Mouse (Mus musculus) heart, embryonic 11.5 days (tissue): ENCODE results near the gene Prrt1. TPM values are rescaled to one million over a fixed set of nuclear protein-coding genes. Genes with fewer than 3 reads are reported as not detected.

Source experiments
- ATAC-seq: fragments of 200-750 bp; cut with Nextera tagmentation; replicated peaks from 2 replicates; pipeline ENCODE4 v1.8.0; 2017; ENCODE audit warnings: moderate library complexity; ENCODE audit not compliant: insufficient number of reproducible peaks, low FRiP score, low TSS enrichment
- H3K27ac ChIP-seq: fragments of 300-500 bp; sonication (generic); 2 replicates; pipeline ENCODE4 v1.5.1; 2014; ENCODE audit warnings: mild to moderate bottlenecking, low read depth, low read length
- H3K27me3 ChIP-seq: fragments of 300-500 bp; sonication (generic); 2 replicates; pipeline ENCODE4 v1.6.1; 2014; ENCODE audit warnings: mild to moderate bottlenecking, low read length, mixed read lengths; ENCODE audit not compliant: control insufficient read depth, insufficient read depth
- H3K36me3 ChIP-seq: fragments of 300-500 bp; sonication (generic); 2 replicates; pipeline ENCODE4 v1.6.1; 2014; ENCODE audit warnings: mild to moderate bottlenecking, low read length, moderate library complexity, mixed read lengths; ENCODE audit not compliant: control insufficient read depth, insufficient read depth
- H3K4me1 ChIP-seq: fragments of 300-500 bp; sonication (generic); 2 replicates; pipeline ENCODE4 v1.6.1; 2014; ENCODE audit warnings: low read length; ENCODE audit not compliant: control insufficient read depth, insufficient read depth
- H3K4me2 ChIP-seq: fragments of 300-500 bp; sonication (generic); 2 replicates; pipeline ENCODE4 v1.6.1; 2014; ENCODE audit warnings: mild to moderate bottlenecking, moderate library complexity
- H3K4me3 ChIP-seq: fragments of 300-500 bp; sonication (generic); 2 replicates; pipeline ENCODE4 v1.5.1; 2014; ENCODE audit warnings: low read depth, low read length
- H3K9ac ChIP-seq: fragments of 300-500 bp; sonication (generic); 2 replicates; pipeline ENCODE4 v1.6.1; 2014; ENCODE audit warnings: mild to moderate bottlenecking, low read depth, low read length, moderate library complexity
- H3K9me3 ChIP-seq: fragments of 300-500 bp; sonication (generic); replicated peaks from 2 replicates; pipeline ENCODE4 v1.6.1; 2016; ENCODE audit warnings: low read length; ENCODE audit not compliant: control insufficient read depth
- WGBS: fragments of 180-500 bp; shearing (Covaris S2); extraction: QIAGEN DNeasy Blood & Tissue Kit; methylation state at CpG from one replicate; pipeline ENCODE4 v1.1.7; 2014; ENCODE audit not compliant: insufficient replicate concordance; 5-methylcytosine and 5-hydroxymethylcytosine counted together
- polyA plus RNA-seq: library from polyadenylated mRNA; unstranded; fragments of >200 nt; fragmentation: Nextera tagmentation; extraction: Ambion mirVana; gene quantifications from 2 replicates; pipeline ENCODE4 v1.2.1, GENCODE M21; 2014

The Prrt1 gene
- polyA plus RNA-seq, 1 experiment from 2014 or later: not detected

DNA sequence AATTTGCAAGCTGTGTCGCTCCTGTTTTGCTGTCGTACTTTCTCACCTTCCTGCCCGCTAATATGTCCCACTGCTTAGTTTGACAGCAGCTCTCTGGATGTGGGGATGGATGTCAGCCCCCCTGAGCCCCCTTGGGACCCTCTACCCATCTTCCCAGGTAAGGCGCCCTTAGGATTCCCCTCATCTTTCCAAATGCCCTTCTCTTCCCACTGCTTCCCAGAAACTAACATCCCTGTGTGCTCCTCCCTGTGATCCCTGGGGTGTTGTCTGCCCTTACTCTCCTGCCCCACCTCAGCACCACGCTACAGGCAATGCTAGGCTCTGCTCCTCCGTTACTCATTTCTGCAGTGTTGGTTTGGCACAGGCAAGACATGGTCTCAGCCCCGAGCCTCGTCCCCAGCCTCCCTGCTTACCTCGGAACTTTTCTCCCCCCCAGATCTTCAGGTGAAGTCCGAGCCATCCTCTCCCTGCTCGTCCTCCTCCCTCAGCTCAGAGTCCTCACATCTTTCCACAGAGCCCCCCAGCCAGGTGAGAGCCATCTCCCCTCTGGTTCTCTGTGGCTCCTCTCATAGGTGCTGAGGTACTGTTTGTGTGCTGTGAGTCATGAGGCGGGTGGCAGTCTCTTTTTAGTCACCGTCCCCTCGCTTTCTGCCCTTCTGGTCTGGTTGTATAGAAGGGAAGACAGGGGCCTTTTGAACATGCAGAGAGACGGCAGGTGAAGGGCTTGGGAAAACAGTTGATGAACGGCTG, 19.0 kb downstream of the Prrt1 start:
- no peak for ATAC-seq
- no peaks in the 10 kb centered on the region for H3K27me3 ChIP-seq
- no peak overlapping the region for H3K27ac ChIP-seq
- H3K9me3 ChIP-seq: no peaks in the 10 kb centered on the region
- peaks cover 15% of the 10 kb centered on the region for H3K4me1 ChIP-seq
- H3K4me2 ChIP-seq: peak overlapping the region; percentile 88
- H3K9ac ChIP-seq: peak overlapping the region; percentile 84
- 83% methylated on average over 16 of the region's 16 CpGs for WGBS
- H3K36me3 ChIP-seq: peaks cover 15% of the 10 kb centered on the region
- peak overlapping the region; percentile 93; the same call in 1 of the 2 replicates for H3K4me3 ChIP-seq

DNA sequence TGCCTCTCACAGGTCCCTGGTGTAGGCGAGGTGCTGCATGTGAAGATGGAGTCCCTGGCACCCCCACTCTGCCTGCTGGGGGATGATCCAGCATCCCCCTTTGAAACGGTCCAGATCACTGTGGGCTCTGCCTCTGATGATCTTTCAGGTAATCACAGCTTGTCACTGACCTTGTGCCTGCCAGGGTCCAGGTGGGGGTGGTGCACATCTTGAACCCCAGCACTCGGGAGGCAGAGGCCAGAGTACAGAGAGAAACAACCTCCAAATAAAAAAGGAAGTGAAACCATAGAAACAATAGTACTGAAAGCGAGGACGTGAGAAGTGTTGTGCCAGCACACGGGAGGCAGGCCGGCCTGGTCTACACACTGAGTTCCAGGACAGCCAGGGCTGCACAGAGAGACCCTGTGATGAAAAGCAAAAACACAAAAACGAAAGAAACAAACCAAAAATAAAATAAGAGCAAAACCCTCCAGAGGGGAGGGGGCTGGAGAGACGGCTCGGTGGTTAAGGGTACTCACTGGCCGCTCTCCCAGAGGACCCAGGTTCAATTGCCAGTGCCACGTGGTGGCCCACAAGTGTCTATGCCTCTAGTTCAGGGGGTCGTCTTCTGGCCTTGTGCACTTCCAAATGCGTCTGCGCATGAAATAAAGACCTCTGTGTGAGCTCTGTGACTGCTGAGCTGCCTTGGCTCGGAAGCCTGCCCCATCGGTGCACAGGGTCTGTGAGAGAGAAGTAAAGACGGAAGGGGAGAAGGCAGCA, 20.0 kb downstream of the Prrt1 start:
- H3K9ac ChIP-seq: no peak overlapping the region
- no peak overlapping the region for H3K4me2 ChIP-seq
- H3K27me3 ChIP-seq: no peaks in the 10 kb centered on the region
- no peak for ATAC-seq
- H3K27ac ChIP-seq: no peak overlapping the region
- H3K9me3 ChIP-seq: no peaks in the 10 kb centered on the region
- no peak overlapping the region for H3K4me3 ChIP-seq
- H3K4me1 ChIP-seq: peaks cover 15% of the 10 kb centered on the region
- 88% methylated on average over 18 of the region's 18 CpGs for WGBS
- H3K36me3 ChIP-seq: peaks cover 15% of the 10 kb centered on the region

DNA sequence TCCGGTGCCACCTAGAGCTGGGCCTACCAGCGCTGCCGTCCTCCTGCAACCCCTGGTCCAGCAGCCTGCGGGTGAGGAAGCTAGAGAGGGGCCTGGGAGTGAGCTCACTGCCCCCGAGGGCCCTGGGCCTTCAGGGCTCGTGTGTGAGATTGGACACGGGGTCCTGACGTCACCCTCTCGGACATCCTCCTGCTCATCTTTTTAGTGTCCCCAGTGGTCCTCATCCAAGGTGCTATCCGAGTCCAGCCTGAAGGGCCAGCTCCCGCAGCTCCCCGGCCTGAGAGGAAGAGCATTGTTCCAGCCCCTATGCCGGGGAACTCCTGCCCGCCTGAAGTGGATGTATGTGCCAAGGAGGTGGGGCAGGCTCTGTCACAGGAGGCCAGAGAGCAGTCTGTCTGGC, 21.4 kb downstream of the Prrt1 start:
- Histone ChIP-seq H3K9me3 (no peaks in the 10 kb centered on the region), H3K27ac (no peak overlapping the region), H3K36me3 (peaks cover 15% of the 10 kb centered on the region), H3K4me1 (peaks cover 16% of the 10 kb centered on the region), H3K4me2 (no peak overlapping the region), H3K4me3 (no peak overlapping the region), H3K27me3 (no peaks in the 10 kb centered on the region; the same call in 1 of the 2 replicates), H3K9ac (no peak overlapping the region)
- 88% methylated on average over 14 of the region's 14 CpGs for WGBS
- ATAC-seq: no peak

DNA sequence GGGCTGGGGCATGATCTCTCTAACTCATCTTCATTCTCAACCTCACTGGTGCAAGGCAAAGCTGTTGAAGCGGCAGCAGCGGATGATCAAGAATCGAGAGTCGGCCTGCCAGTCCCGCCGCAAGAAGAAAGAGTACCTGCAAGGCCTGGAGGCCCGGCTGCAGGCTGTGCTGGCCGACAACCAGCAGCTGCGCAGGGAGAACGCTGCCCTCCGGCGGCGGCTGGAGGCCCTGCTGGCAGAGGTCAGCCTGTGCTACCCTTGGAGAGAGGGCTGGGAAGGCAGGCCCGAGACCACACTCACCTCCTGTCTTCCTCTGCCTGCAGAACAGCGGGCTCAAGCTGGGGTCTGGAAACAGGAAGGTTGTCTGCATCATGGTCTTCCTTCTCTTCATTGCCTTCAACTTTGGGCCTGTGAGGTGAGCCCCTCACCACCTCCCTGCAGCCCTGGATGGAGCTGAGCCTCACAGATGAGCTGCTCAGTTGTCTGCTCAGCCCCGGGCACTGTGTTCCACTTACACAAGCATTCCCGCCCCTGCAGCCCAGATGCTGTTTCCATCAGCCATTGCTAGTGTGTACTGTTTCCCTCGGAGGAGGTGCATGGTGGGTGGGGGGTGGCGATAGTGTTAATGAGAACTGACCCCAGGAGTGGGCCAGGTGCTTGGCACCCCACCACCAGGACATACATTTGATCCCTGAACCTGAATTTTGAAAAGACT, 22.3 kb downstream of the Prrt1 start:
- H3K27ac ChIP-seq: no peak overlapping the region
- no peak overlapping the region for H3K9ac ChIP-seq
- no peaks in the 10 kb centered on the region for H3K9me3 ChIP-seq
- no peaks in the 10 kb centered on the region; the same call in 1 of the 2 replicates for H3K27me3 ChIP-seq
- 55% methylated on average over 19 of the region's 19 CpGs for WGBS
- H3K4me1 ChIP-seq: peaks cover 20% of the 10 kb centered on the region
- H3K36me3 ChIP-seq: peaks cover 15% of the 10 kb centered on the region
- H3K4me2 ChIP-seq: no peak overlapping the region
- H3K4me3 ChIP-seq: no peak overlapping the region
- ATAC-seq: no peak

DNA sequence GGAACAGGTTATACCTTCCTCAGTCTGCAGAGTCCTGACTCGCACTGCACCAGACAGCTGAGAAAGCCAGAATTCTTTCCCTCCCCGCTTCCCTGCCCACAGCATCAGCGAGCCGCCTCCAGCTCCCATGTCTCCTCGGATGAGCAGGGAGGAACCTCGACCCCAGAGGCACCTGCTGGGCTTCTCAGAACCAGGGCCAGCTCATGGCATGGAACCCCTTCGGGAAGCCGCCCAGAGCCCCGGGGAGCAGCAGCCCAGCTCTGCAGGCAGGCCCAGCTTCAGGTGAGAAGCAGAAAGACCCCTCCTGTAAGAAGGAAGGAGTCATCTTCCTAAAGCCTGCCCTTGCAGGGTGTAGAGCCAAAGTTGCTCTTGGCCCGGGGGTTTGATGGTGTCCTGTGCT, 23.2 kb downstream of the Prrt1 start:
- Histone ChIP-seq H3K36me3 (peaks cover 15% of the 10 kb centered on the region), H3K4me3 (no peak overlapping the region), H3K27me3 (no peaks in the 10 kb centered on the region; the same call in none of the 2 replicates), H3K4me2 (no peak overlapping the region), H3K27ac (no peak overlapping the region), H3K4me1 (peaks cover 19% of the 10 kb centered on the region), H3K9ac (no peak overlapping the region), H3K9me3 (no peaks in the 10 kb centered on the region)
- 92% methylated on average over 10 of the region's 10 CpGs for WGBS
- ATAC-seq: no peak

DNA sequence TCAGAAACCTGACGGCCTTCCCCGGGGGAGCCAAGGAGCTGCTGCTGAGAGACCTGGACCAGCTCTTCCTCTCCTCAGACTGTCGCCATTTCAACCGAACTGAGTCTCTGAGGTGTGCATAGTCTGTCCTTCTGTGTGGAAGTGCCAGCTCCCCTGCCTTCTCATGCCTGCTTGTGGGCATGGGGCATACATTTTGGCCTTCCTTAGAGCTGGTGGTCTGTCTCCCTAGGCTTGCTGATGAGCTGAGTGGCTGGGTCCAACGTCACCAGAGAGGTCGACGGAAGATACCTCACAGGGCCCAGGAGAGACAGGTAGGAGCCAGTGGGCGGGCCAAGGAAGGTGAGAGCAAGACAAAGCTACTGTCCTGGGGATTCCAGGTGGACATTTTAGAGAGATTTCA, 23.7 kb downstream of the Prrt1 start:
- no peaks in the 10 kb centered on the region; the same call in none of the 2 replicates for H3K27me3 ChIP-seq
- no peak overlapping the region for H3K9ac ChIP-seq
- no peak overlapping the region for H3K4me3 ChIP-seq
- ATAC-seq: no peak
- peaks cover 15% of the 10 kb centered on the region for H3K36me3 ChIP-seq
- H3K27ac ChIP-seq: no peak overlapping the region
- H3K4me1 ChIP-seq: peaks cover 15% of the 10 kb centered on the region
- WGBS: 87% methylated on average over 8 of the region's 8 CpGs
- no peaks in the 10 kb centered on the region for H3K9me3 ChIP-seq
- no peak overlapping the region for H3K4me2 ChIP-seq

DNA sequence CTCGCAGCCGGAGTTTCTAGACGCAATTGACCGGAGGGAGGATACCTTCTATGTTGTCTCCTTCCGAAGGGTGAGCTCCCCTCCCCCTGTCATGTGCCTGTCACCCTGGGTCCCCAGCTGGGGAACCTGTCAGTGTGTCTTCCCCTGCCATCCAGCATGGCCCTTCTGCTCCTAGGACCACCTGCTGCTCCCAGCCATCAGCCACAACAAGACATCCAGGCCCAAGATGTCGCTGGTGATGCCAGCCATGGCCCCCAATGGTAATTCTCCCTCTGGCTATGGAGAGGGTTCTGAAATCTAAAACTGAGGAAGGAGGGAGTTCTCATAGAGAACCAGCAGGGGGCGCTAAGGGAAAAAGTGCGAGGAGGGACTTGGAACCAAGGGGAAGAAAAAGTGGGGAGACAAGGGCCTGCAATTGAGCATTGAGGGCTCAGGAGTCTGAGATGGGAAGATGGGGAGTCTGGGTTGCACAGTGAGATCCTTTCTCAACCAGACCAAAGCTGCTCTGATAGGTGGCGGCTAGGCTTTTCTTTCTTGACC, 24.5 kb downstream of the Prrt1 start:
- WGBS: 65% methylated on average over 9 of the region's 9 CpGs
- no peak for ATAC-seq
- Histone ChIP-seq H3K27me3 (peaks cover 8% of the 10 kb centered on the region), H3K4me2 (no peak overlapping the region), H3K9ac (no peak overlapping the region), H3K27ac (no peak overlapping the region), H3K4me3 (no peak overlapping the region), H3K9me3 (no peaks in the 10 kb centered on the region), H3K36me3 (peaks cover 15% of the 10 kb centered on the region), H3K4me1 (peaks cover 12% of the 10 kb centered on the region; the same call in 1 of the 2 replicates)

DNA sequence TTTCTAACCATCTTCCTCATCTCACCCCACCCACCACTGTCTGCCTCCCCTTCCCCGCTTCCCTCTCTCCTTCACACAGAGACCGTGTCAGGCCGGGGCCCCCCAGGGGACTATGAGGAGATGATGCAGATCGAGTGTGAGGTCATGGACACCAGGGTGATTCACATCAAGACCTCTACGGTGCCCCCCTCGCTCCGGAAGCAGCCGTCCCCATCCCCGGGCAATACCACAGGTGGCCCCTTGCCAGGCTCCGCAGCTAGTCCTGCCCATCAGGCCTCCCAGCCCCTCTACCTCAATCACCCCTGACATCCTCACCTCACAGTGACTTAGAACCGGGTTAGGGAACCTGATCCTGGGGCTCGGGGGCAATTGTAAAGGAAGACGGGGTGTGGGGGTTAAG, 25.1 kb downstream of the Prrt1 start:
- Histone ChIP-seq H3K9ac (no peak overlapping the region), H3K27ac (no peak overlapping the region), H3K4me1 (peaks cover 14% of the 10 kb centered on the region), H3K4me3 (no peak overlapping the region), H3K4me2 (no peak overlapping the region), H3K36me3 (peaks cover 15% of the 10 kb centered on the region), H3K27me3 (peaks cover 13% of the 10 kb centered on the region), H3K9me3 (no peaks in the 10 kb centered on the region)
- no peak for ATAC-seq
- 91% methylated on average over 13 of the region's 13 CpGs for WGBS
